Mouse (Mus musculus): ENCODE measurements around the gene Rptor. TPM values are rescaled to one million over a fixed set of nuclear protein-coding genes. Genes with fewer than 3 reads are reported as not detected.

Gene Rptor
- polyA plus RNA-seq, 1 experiment from 2014 or later, result 9.0 TPM

DNA sequence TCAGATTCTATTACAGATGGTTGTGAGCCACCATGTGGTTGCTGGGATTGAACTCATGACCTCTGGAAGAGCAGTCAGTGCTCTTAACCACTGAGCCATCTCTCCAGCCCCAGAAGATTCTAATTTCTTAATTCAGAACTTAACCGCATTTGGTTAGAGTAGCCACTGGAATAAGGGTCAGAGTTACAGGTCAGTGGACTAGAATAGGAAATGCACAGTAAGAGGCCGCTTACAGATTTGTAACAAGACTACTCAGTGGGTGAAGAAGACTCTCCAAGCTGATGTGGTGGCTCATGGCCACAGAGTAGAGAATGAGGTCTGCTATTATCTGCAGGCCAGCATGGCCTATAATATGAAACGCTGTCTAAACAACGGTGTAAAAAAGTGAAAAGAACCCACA is 300.2 kb downstream of the Rptor start:
- Histone ChIP-seq H3K4me2 (replicated peaks) (no peak overlapping the region), H3K4me3 (replicated peaks) (no peak overlapping the region), H3K9me3 (no peaks in the 10 kb centered on the region), H3K36me3 (peaks cover 5% of the 10 kb centered on the region; the same call in 1 of the 2 replicates), H3K9ac (no peak overlapping the region), H3K27ac (no peak overlapping the region), H3K4me1 (replicated peaks) (no peaks in the 10 kb centered on the region), H3K27me3 (replicated peaks) (peaks cover 11% of the 10 kb centered on the region)
- no peak for ATAC-seq
- WGBS, result 82% methylated on average over 4 of the region's 4 CpGs

DNA sequence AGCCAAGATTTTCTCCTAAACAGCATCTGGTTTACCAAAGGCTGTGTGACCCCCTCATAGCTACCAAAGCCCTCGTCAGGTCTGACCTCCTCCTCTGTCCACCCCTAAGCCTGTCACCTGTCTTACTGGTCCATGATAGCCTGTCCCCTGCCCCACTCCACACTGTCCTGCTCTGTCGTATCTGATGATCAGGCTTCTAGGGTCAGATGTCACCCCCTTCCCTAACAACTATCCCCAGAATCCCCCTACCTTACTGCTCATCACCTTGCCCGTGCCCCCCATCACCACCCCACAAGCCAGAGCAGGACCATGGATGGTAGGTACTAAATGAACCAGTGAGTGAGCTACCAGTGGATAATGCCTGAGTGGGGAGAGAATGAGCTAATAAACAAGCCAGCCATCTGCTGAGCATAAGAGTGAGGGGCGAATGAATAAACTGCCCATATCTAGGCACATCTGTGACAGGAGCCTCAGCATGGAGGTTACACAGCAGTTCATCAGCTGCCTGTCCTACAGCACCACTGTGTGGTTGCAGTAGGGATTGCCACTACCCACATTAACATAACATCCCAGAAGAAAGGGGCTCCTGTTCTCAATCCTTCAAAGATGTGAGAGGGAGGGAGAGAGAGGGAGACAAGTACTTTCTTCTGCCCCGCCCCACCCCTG is 302.0 kb downstream of the Rptor start:
- H3K36me3 ChIP-seq, result no peaks in the 10 kb centered on the region
- 27% methylated on average over 5 of the region's 5 CpGs for WGBS
- H3K4me1 ChIP-seq (replicated peaks), result peaks cover 3% of the 10 kb centered on the region; the same call in 1 of the 2 replicates
- no peaks in the 10 kb centered on the region for H3K9me3 ChIP-seq
- H3K4me2 ChIP-seq (replicated peaks), result no peak overlapping the region
- H3K27me3 ChIP-seq (replicated peaks), result peaks cover 16% of the 10 kb centered on the region
- no peak overlapping the region for H3K4me3 ChIP-seq (replicated peaks)
- H3K9ac ChIP-seq, result no peak overlapping the region
- H3K27ac ChIP-seq, result no peak overlapping the region
- peak; percentile 66 for ATAC-seq

DNA sequence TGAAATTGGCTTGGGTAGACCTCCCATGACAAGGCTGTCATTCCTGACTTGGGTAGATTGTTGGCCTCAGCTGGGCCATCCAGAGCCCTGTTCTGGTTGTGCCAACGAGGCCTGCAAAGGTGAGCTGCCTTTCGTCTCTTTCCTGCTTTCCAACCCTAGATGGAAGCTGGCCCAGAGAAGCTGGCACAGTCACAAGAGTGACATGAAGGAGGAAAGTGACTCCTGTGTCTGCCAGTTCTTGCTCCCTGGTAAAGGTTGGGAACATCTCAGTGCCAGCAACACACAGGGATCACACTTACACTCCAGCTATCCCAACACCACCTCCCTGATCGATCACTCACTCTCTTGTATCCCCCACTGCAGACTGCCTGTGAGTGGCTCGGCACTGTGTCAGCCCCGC is 303.1 kb downstream of the Rptor start:
- WGBS, result 88% methylated on average over 5 of the region's 5 CpGs
- H3K36me3 ChIP-seq, result no peaks in the 10 kb centered on the region
- no peak for ATAC-seq
- peaks cover 5% of the 10 kb centered on the region; the same call in 1 of the 2 replicates for H3K4me1 ChIP-seq (replicated peaks)
- H3K9ac ChIP-seq, result no peak overlapping the region
- H3K27ac ChIP-seq, result no peak overlapping the region
- no peak overlapping the region for H3K4me2 ChIP-seq (replicated peaks)
- H3K9me3 ChIP-seq, result no peaks in the 10 kb centered on the region
- H3K27me3 ChIP-seq (replicated peaks), result peaks cover 16% of the 10 kb centered on the region
- H3K4me3 ChIP-seq (replicated peaks), result no peak overlapping the region

DNA sequence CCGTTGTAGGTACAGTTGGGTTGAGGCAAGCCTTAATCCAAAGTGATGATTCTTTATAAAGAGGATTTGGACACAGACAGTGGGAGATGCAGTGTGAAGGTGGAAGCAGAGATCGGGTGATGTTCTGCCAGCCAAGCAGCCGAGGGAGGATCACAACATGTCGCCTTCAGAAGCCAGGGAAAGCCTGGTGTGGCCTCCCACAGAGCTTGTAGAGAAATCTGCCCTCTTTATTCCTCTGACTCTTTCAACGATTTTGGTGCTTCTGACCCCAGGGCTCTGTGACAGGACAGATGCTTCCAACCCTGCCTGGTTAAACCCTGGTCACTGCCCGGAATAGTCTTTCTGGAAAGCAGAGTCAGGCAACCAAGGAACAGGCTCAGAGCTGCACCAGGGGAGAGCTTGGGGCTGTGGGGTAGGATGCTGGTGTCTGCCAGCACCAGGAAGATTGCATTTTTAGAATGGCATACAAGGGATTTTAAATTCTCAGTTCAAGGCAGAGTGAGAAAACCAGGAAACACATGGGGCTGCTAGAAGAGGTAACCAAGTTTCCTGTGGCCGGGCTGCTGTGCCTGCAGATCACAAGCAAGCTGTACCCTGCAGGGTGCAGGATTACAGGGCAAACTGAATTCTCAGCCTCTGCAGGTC is 304.4 kb downstream of the Rptor start:
- H3K4me1 ChIP-seq (replicated peaks), result peaks cover 5% of the 10 kb centered on the region; the same call in 1 of the 2 replicates
- H3K27ac ChIP-seq, result no peak overlapping the region
- no peak overlapping the region for H3K9ac ChIP-seq
- H3K4me3 ChIP-seq (replicated peaks), result no peak overlapping the region
- no peaks in the 10 kb centered on the region for H3K36me3 ChIP-seq
- peaks cover 16% of the 10 kb centered on the region for H3K27me3 ChIP-seq (replicated peaks)
- 46% methylated on average over 7 of the region's 7 CpGs for WGBS
- no peaks in the 10 kb centered on the region for H3K9me3 ChIP-seq
- H3K4me2 ChIP-seq (replicated peaks), result no peak overlapping the region
- no peak for ATAC-seq

DNA sequence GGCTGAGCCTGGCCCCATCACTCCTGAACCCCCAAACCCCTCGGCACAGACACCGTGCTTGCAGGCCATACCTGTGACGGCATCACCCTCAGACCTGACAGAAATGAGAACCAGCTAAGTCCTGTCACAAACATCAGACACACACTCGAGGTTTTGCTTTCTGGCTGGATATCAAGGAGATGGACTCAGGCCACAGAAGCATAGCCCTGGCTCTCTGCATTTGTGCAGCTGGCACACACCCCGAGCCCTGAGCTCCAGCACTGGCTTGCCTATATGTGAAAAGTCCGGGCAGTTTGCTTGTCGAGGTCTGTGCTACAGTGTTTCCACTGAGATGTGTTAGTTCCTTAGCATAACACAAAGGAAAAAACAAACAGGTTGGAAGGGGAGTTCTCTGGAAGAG is 305.0 kb downstream of the Rptor start:
- ATAC-seq, result no peak
- H3K36me3 ChIP-seq, result no peaks in the 10 kb centered on the region
- H3K27me3 ChIP-seq (replicated peaks), result peaks cover 16% of the 10 kb centered on the region
- no peak overlapping the region for H3K4me3 ChIP-seq (replicated peaks)
- H3K9me3 ChIP-seq, result no peaks in the 10 kb centered on the region
- no peak overlapping the region for H3K9ac ChIP-seq
- no peak overlapping the region for H3K4me2 ChIP-seq (replicated peaks)
- no peak overlapping the region for H3K27ac ChIP-seq
- 54% methylated on average over 7 of the region's 7 CpGs for WGBS
- H3K4me1 ChIP-seq (replicated peaks), result peaks cover 6% of the 10 kb centered on the region

DNA sequence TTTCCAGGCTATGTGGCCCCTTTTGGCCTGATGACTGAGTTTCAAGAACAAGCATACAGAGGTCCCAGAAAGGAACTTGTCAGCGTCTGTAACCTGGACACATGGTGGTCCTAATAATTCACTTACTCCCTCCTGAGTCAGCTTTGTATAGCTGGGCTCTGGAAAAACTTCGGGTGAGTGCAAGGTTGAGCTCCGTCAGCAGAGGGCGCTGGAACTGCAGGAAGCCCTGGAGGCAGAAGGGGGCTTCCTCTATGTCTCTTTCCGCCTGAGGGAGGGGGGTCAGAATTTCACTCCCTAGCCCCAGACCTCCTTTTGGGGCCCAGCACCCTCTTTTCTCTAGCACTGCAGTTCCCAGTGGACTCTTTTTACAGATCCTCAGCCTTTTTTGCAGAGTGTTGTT is 306.7 kb downstream of the Rptor start:
- Histone ChIP-seq H3K4me1 (replicated peaks) (peaks cover 14% of the 10 kb centered on the region), H3K27me3 (replicated peaks) (peaks cover 16% of the 10 kb centered on the region), H3K36me3 (no peaks in the 10 kb centered on the region), H3K4me2 (replicated peaks) (peak overlapping the region; percentile 30; the same call in 1 of the 2 replicates), H3K9me3 (no peaks in the 10 kb centered on the region), H3K4me3 (replicated peaks) (no peak overlapping the region), H3K9ac (peak overlapping the region; percentile 20; the same call in 1 of the 2 replicates), H3K27ac (no peak overlapping the region)
- no peak for ATAC-seq
- 0% methylated on average over 5 of the region's 5 CpGs for WGBS

DNA sequence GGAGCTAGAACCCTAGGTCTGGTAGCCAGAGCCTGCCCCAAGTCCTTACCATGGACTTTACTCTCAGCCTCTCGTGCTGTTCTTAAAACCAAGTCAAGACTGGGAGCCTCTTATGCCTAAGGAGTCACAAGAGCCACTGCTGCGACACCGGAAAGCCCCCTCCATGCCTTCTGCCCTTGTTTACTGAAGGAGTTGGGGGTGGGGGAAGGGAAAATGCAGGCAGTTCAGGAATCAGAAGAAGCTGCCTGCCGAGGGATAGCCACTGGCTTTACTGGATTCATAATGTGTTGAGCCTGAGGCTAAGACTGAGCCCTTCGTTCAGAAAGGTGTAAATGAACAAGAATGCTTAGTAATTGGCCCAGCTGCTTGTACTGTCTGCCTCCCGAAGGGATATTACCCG is 310.1 kb downstream of the Rptor start:
- ATAC-seq, result no peak
- peak overlapping the region; percentile 94 for H3K9ac ChIP-seq
- no peaks in the 10 kb centered on the region for H3K9me3 ChIP-seq
- H3K27me3 ChIP-seq (replicated peaks), result peaks cover 5% of the 10 kb centered on the region; the same call in 1 of the 2 replicates
- H3K4me3 ChIP-seq (replicated peaks), result peak overlapping the region; percentile 97
- 4% methylated on average over 7 of the region's 7 CpGs for WGBS
- peaks cover 38% of the 10 kb centered on the region for H3K4me1 ChIP-seq (replicated peaks)
- H3K36me3 ChIP-seq, result peaks cover 12% of the 10 kb centered on the region
- H3K4me2 ChIP-seq (replicated peaks), result peak overlapping the region; percentile 95
- peak overlapping the region; percentile 85; the same call in 1 of the 2 replicates for H3K27ac ChIP-seq

DNA sequence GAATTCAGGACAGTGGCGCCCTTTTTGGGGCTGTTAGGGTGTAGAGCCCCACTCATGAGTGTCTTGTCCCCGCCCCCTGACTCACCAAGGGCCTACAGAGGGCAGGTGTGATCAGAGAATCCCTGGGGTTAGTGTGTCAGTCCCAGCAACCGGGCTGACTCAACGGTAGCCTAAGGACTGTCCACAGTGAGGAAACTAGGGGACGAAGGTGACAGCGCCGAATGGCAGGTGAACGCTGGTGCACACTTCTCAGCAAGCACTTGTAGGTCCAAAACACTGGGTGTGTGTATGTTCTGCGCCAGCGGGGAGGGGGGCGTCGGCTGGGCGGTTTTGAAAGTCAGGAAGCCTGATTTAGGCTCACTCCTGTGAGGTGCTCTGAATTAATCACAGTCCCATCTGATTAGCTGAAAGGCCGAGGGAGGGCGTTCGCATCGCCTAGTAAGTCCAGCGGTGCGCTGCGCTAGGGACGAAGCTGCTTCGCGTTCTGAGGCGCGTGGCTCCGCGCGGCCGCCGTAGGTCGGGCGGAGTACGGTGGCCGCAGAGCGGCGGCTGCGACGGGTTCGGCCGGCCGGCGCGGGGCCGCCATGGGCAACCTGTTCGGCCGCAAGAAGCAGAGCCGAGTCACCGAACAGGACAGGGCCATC is 310.7 kb downstream of the Rptor start, which contains the start of gene Chmp6:
Chmp6 (plus strand) TSS at position 151 of the 644 bp plus-strand sequence.
- Histone ChIP-seq H3K4me1 (replicated peaks) (peaks cover 38% of the 10 kb centered on the region), H3K27ac (peak within 1 kb of the TSS; percentile 85)

DNA sequence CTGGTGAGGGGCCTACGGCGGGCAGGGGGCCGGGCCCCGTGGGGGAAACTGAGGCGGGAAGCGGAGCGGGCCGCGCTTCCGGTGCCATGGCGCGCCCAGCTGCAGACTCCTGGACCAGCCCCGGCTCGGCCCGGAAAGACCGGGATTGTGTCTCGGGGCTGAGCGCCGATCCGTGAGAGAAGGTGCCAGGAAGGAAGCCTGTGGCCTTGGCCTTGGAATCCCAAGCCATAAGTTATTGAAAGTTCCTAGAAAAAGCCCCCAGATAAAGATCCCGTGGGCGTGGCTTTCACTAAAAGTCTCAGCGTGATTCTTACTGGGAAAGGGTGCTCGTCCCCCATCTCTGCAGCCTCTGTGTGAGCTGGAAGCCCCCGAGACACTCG is 311.2 kb downstream of the Rptor start:
- WGBS, result under 1% methylated on average over 26 of the region's 26 CpGs
- H3K4me1 ChIP-seq (replicated peaks), result peaks cover 38% of the 10 kb centered on the region
- peak overlapping the region; percentile 95 for H3K4me2 ChIP-seq (replicated peaks)
- H3K27me3 ChIP-seq (replicated peaks), result no peaks in the 10 kb centered on the region
- H3K9me3 ChIP-seq, result no peaks in the 10 kb centered on the region
- ATAC-seq, result peak; percentile 29
- peak overlapping the region; percentile 85 for H3K27ac ChIP-seq
- peaks cover 21% of the 10 kb centered on the region for H3K36me3 ChIP-seq
- H3K9ac ChIP-seq, result peak overlapping the region; percentile 94
- peak overlapping the region; percentile 97 for H3K4me3 ChIP-seq (replicated peaks)

More for the DNA sequence above, 310.7 kb downstream of the Rptor start, which contains the start of gene Chmp6:
- peak; percentile 76 for ATAC-seq
- Histone ChIP-seq H3K36me3 (peaks cover 16% of the 10 kb centered on the region), H3K4me3 (replicated peaks) (peak within 1 kb of the TSS; percentile 97), H3K9me3 (no peaks in the 10 kb centered on the region), H3K4me2 (replicated peaks) (peak within 1 kb of the TSS; percentile 95), H3K9ac (peak within 1 kb of the TSS; percentile 94), H3K27me3 (replicated peaks) (no peaks in the 10 kb centered on the region; the same call in 1 of the 2 replicates)
- under 1% methylated on average over 48 of the region's 48 CpGs for WGBS

DNA sequence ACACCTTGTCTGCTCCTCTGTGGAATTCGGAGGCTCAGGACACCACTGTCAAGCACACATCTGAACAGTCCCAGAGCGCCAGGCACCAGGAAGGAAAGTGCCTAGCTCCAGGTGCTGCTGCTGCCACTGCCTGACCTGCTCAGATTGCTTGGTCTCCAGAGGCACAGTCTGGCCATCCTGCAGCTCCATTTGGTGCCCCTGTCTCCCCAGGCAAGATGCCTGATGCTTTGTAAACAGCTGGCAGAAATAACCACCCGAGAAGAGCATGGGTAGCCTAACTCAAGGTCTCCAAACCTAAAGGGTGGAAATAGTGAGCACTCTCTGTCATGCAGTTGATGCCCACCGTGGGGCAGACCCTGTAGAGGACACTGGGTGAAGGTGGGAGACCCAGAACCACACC is 311.7 kb downstream of the Rptor start:
- Histone ChIP-seq H3K4me2 (replicated peaks) (peak overlapping the region; percentile 95), H3K4me1 (replicated peaks) (peaks cover 38% of the 10 kb centered on the region), H3K4me3 (replicated peaks) (peak overlapping the region; percentile 97), H3K9me3 (no peaks in the 10 kb centered on the region), H3K36me3 (peaks cover 24% of the 10 kb centered on the region), H3K27me3 (replicated peaks) (no peaks in the 10 kb centered on the region), H3K27ac (peak overlapping the region; percentile 19; the same call in 1 of the 2 replicates), H3K9ac (peak overlapping the region; percentile 94)
- WGBS, result 16% methylated on average over 4 of the region's 4 CpGs
- 0 out of 2 replicates have a peak, but pooled peaks have one; percentile 0 for ATAC-seq

DNA sequence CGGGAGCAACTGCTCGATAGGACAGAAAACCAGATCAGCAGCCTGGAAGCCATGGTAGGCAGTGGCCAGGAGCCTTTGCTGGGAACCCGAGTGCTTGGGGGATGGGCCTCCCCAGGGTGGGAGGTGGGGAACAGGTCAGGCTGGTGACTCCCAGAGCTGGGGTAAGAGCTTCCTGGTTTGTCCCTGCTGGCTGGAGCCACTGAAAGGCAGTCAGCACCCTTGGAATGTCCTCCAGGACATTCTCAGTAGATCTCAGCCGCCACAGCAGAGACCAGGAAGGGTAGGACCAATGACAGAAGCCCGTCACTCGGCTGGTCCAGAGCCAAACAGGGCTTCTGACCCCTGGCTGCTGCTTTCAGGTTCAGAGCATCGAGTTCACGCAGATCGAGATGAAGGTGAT is 313.0 kb downstream of the Rptor start:
- Histone ChIP-seq H3K9me3 (no peaks in the 10 kb centered on the region), H3K4me2 (replicated peaks) (peak overlapping the region; percentile 95), H3K27me3 (replicated peaks) (no peaks in the 10 kb centered on the region), H3K27ac (peak overlapping the region; percentile 71), H3K9ac (0 out of 2 replicates have a peak overlapping the region, but pooled peaks have one; percentile 10), H3K36me3 (peaks cover 24% of the 10 kb centered on the region), H3K4me3 (replicated peaks) (0 out of 2 replicates have a peak overlapping the region, but pooled peaks have one; percentile 5), H3K4me1 (replicated peaks) (peaks cover 32% of the 10 kb centered on the region)
- WGBS, result 77% methylated on average over 9 of the region's 9 CpGs
- ATAC-seq, result peak; percentile 2; the same call in 1 of the 2 replicates

Measured in intestine, embryonic 15.5 days (tissue).